Mouse (Mus musculus) G1E (cell line): ENCODE results near the gene Enho.

ENCODE experiments used
- CTCF ChIP-seq: IDR thresholded peaks from 2 replicates; pipeline ENCODE4 v1.5.1; 2012; ENCODE audit warnings: low read depth, low read length, inconsistent platforms, mixed read lengths
- GATA1 ChIP-seq: IDR thresholded peaks from 2 replicates; pipeline ENCODE4 v1.6.1; 2012; ENCODE audit warnings: borderline replicate concordance, low read length, inconsistent platforms, mixed read lengths

DNA sequence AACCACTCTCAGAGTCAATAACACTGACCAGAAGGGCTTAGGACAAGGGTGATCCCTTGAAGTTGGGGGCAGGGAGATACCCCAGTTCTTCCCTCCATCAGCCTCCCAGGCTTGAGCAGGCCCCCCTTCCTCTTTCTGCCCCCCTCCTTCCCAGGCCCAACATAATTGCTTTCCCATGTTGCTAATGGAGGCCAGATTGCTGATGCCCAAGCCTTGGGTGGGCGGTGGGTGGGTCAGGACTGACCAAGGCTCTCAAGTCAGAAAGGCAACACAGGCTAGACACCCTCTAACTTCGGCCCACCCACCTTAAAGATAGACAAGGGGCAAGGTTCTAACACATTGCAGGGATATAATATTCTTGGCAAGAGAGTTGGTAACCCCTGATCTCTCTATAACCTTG lies 15.4 kb upstream of the Enho start:
- no peak for TF ChIP-seq CTCF
- no peak for TF ChIP-seq GATA1
